Mouse (Mus musculus) macrophage (primary cell): ENCODE measurements around the gene Tlr7. TPM values are rescaled to one million over a fixed set of nuclear protein-coding genes. Genes with fewer than 3 reads are reported as not detected.
"Not testable (repeated sequence)": the region's sequence is repeated elsewhere in the genome, so short reads cannot be mapped to it uniquely, and the experiment has no call there.

Experiments used
- H3K27ac ChIP-seq: fragments of 350-480 bp; formaldehyde crosslinking; 2 replicates; pipeline ENCODE4 v1.9.0; 2021
- H3K36me3 ChIP-seq: fragments of 350-480 bp; formaldehyde crosslinking; 2 replicates; pipeline ENCODE4 v1.9.0; 2021; ENCODE audit errors: inconsistent target
- H3K4me3 ChIP-seq: fragments of 350-480 bp; formaldehyde crosslinking; 2 replicates; pipeline ENCODE4 v1.9.0; 2021; ENCODE audit errors: inconsistent target
- H3K79me2 ChIP-seq: fragments of 350-480 bp; formaldehyde crosslinking; 2 replicates; pipeline ENCODE4 v1.9.0; 2021; ENCODE audit errors: inconsistent target
- WGBS: methylation state at CpG from one replicate; pipeline ENCODE4 v1.1.7; 2026; ENCODE audit warnings: inconsistent platforms; ENCODE audit not compliant: missing documents; 5-methylcytosine and 5-hydroxymethylcytosine counted together
- polyA plus RNA-seq: library from polyadenylated mRNA; stranded (reverse); fragments of 250-400 nt; gene quantifications from 3 replicates; pipeline ENCODE4 v1.2.4, GENCODE M21; 2018; ENCODE audit warnings: inconsistent platforms

Gene Tlr7
- polyA plus RNA-seq, 1 experiment from 2014 or later = 167 TPM

DNA sequence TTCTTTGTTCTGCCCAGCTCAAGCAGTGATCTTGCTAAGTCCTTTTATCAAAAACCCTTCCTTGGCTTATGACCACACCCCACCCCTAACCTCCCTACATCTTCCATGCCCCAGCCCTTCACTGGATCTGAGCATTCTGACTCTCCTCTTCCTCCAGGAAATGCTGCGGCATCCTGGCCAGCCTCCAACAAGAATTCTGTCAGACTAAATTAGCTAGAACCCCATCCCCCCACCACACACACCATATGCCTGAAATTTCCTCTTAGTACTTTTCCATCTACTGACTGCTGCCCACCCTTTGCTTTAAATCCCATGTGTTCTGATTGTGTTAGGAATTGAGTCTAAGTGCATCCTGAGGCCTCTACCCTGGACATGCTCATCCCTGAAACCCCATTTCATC, 1.3 kb downstream of the Tlr7 start:
- Histone ChIP-seq H3K27ac (peak overlapping the region; percentile 96), H3K36me3 (no peaks in the 10 kb centered on the region), H3K4me3 (peak overlapping the region; percentile 38), H3K79me2 (peaks cover 58% of the 10 kb centered on the region)
- WGBS = 50% methylated on average over 1 of the region's 1 CpGs

DNA sequence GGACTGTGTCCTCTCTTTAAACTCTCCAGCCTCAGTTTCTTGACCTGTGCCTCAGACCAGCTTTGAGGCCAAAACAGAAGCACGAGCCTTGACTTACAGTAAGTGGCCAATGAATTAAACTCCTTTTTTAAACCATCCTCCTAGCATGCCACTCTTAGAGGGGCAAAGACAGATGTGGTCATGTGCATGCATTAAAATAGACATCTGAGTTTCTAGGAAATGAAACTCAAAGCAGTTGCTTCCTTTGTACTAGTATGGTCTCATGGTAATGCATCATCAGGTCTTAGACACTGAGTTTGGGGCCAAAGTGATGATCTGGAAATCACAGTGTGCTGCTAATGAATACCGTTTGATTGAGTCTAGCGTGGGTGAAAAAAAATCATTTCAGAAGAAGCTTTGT, 1.8 kb downstream of the Tlr7 start:
- peaks cover 63% of the 10 kb centered on the region for H3K79me2 ChIP-seq
- H3K4me3 ChIP-seq = peak overlapping the region; percentile 38
- peak overlapping the region; percentile 96 for H3K27ac ChIP-seq
- no peaks in the 10 kb centered on the region for H3K36me3 ChIP-seq
- 52% methylated on average over 3 of the region's 3 CpGs for WGBS

DNA sequence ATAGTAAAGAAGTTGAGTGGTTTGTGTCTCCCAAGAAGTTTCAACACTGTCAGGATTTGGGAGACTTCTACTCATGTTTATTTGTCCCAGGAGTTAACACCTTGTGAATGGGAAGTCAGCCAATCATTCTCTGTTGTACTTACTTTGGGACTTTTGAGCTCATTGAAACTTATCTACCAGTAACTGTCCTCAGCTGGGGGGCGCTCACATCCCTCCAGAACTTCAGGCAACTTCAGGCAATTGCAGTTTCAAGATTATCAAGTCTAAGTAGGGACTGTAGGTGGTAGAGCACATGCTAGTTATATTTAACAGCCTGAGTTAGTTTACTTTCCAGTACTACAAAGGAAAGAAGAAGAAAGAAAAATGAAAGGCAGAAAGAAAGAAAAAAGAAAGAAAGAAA, 6.6 kb downstream of the Tlr7 start:
- Histone ChIP-seq H3K79me2 (peaks cover 87% of the 10 kb centered on the region), H3K27ac (no peak overlapping the region), H3K36me3 (no peaks in the 10 kb centered on the region), H3K4me3 (no peak overlapping the region)
- WGBS = 60% methylated on average over 1 of the region's 1 CpGs

DNA sequence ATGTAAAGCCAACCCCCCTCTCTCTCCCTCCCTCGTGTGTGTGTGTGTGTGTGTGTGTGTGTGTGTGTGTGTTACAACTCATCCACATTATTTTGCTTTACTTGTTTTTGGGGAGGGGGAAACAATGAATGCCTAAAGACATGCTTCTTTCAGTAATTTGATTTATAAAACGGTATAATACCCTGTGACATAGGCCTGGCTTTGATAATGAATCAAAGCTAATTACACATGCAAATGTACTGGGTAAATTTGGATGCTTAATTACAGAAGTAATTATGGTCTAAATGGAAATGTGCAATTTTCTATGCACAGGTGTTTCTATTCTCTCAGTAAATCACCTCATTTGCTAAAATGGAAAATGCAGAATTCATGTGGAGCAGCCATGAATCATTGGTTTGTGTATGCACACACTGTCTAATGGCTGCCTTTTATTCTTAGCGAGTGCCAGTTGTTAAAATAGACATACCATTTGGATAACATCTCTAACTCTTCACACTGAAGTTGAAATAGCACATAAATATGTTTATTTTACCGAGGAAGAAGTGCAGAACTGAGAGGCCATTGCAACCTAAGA, 9.0 kb downstream of the Tlr7 start:
- H3K4me3 ChIP-seq = no peak overlapping the region
- 88% methylated on average over 3 of the region's 4 CpGs for WGBS
- peaks cover 92% of the 10 kb centered on the region for H3K79me2 ChIP-seq
- H3K36me3 ChIP-seq = no peaks in the 10 kb centered on the region
- peak overlapping the region; percentile 85 for H3K27ac ChIP-seq

DNA sequence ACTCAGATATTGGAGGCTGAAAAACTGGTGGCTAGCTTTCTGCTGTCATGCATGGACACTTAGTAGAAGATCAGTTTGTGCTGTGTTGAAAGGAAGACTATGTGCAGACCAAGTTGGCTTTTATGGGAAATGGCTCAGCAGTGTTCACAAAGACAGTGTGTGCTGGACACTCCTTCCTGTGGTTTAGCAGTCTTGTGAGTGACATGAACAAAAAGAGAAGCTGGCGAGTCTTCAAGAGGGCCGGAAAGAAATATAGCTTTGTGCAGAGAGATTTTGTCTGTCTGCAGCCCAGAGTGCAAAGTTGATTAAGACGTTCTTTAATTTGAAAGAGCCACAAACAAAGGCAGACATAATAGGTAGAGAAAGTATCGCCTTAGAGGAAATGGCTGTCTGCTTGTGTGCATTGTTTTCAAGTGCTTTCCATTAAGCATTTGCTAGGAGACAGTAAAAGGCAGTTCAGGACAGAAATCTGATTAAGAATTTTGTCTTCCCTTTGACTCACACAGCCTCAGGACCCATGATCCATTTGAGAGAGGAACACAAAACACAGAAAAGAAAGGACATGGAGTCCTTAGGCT, 11.4 kb downstream of the Tlr7 start:
- 31% methylated on average over 4 of the region's 4 CpGs for WGBS

DNA sequence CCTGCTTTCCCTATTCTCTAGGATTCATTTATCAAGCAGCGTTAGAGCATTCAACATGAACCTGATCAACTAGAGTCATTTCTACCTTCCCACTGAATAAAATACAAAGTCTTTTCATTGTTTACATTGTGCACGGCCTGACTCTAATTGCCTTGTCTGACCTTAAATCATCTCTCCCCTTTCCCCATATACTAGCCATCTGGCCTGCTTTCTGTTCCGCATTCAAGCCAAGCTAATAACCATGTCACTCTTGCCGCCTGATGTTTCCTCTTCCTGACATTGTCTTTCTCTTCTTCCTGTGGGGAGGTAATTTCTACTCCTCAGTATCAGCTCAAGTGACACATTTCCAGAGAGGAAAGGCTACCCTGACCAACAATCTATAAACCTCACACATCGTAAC, 14.6 kb downstream of the Tlr7 start:
- 31% methylated on average over 5 of the region's 5 CpGs for WGBS
- H3K36me3 ChIP-seq = no peaks in the 10 kb centered on the region
- peak overlapping the region; percentile 85 for H3K27ac ChIP-seq
- H3K79me2 ChIP-seq = peaks cover 90% of the 10 kb centered on the region
- no peak overlapping the region for H3K4me3 ChIP-seq

More for the DNA sequence above, 11.4 kb downstream of the Tlr7 start:
- Histone ChIP-seq H3K27ac (peak overlapping the region; percentile 85), H3K79me2 (peaks cover 90% of the 10 kb centered on the region), H3K4me3 (no peak overlapping the region), H3K36me3 (no peaks in the 10 kb centered on the region)

DNA sequence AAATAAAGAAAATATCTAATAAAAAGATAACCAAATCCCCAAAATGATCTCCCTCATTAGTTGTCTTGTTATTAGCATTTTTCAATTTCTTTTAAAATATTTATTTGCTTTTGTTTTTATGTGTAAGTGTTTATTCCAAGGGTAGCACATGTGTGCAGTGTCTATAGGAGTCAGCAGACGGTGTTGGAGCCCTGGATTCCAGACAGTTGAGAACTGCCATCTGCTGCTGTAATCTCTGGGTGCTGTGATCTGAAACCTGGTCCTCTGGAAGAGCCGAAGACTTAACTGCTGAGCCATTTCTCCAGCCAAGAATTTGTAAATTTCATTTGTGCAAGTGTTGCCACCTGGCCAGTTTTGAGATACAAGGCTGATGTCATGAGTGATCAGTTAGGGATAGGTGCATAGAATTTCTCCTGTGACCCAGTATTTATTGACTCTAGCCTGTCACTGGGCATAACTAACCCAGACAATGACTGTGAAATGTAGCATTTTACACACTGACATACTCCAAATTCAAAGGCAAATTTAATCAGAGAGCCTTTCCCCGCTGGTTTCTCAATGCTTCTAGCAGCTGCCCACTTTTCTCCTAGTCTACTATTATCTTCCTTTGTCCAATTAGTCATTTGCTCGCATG, 15.1 kb downstream of the Tlr7 start:
- Histone ChIP-seq H3K4me3 (no peak overlapping the region), H3K27ac (peak overlapping the region; percentile 85), H3K36me3 (no peaks in the 10 kb centered on the region), H3K79me2 (peaks cover 88% of the 10 kb centered on the region)
- 68% methylated on average over 4 of the region's 4 CpGs for WGBS

DNA sequence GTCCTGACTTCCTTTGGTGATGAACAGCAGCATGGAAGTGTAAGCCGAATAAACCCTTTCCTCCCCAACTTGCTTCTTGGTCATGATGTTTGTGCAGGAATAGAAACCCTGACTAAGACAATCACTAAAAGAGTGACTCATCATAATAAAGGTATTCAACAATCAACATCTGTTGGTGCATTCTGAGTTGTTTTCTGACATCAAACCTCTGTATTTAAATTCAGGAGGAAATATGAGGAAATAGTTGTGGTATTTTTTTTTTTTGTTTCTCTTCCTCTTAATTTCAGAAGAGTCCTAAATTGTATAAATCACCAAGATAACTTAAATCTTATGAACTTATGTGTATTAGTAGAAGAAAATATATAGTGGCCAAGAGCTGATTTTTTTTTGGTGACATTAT, 28.3 kb downstream of the Tlr7 start:
- not testable (repeated sequence) for H3K4me3 ChIP-seq, H3K36me3 ChIP-seq, H3K27ac ChIP-seq, H3K79me2 ChIP-seq
- no CpG with 5 or more reads among the region's 1 CpGs for WGBS

DNA sequence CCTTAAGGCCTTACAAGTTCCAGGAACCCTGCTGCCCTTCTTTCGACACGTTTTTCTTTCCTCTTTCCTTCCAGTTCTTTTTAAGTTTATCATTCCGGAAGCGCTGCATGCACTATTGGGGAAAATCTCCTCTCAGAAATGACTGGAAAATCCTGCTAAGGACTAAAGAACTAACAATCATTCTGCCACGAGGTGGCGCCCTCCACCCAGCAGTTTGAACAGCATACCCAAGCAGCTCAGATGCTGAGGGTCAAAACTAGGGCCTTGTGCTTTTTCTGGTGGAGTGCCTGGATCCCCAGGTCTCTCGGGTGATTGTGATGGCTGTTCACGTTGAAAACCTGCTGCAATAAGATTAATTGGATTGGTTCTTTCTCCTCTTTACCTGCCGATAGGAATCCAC, 53.4 kb downstream of the Tlr7 start:
- peak overlapping the region; percentile 54 for H3K27ac ChIP-seq
- peak overlapping the region; percentile 18; the same call in 1 of the 2 replicates for H3K4me3 ChIP-seq
- 24% methylated on average over 6 of the region's 9 CpGs for WGBS

DNA sequence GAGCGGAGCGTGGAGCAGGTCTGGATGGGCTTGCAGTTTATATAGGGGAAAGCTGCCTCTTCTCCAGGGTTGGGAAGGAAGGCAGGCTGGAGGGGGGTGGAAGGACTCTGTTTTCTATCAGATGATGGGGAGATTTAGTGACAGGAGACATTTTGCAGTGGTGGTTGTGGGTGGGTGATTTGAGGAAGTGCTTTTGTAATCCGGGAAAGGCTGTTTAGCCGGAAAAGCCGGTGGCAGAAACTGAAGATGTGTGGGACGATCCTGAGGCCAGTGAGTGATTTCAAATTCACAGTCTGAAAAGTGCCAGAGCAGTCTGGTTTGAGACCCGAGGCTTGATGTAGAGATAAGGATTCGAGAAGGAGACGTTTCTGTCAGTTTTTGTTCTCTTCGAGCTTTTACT, 53.8 kb downstream of the Tlr7 start:
- WGBS = 34% methylated on average over 8 of the region's 10 CpGs
- peak overlapping the region; percentile 54 for H3K27ac ChIP-seq
- peak overlapping the region; percentile 18; the same call in 1 of the 2 replicates for H3K4me3 ChIP-seq
- no peaks in the 10 kb centered on the region for H3K36me3 ChIP-seq
- no peaks in the 10 kb centered on the region for H3K79me2 ChIP-seq

More for the DNA sequence above, 53.4 kb downstream of the Tlr7 start:
- Histone ChIP-seq H3K79me2 (no peaks in the 10 kb centered on the region), H3K36me3 (no peaks in the 10 kb centered on the region)

DNA sequence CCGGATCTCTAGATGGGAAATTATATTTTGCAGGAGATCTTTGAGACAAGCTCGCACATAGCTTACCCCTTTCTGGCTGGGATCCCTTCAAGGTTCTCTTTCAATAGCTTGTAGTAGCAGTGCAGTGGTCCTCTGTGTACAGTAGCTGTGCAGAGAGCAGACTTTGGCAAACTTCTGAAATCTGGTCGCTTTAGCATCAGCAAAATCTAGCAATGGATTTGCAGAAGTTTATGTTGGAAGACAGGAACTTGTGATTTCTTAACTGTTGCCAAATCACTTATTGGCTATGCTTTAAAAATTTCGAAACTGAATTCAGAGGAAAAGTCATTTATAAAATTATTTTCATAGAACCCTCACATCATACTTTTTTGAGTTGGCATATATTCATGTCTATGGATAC, 66.3 kb downstream of the Tlr7 start, which contains the start of gene Tlr8:
Tlr8 (minus strand) TSS at position 244 of the 400 bp plus-strand sequence.
- H3K4me3 ChIP-seq = peak within 1 kb of the TSS; percentile 50
- H3K27ac ChIP-seq = peak within 1 kb of the TSS; percentile 86
- peaks cover 49% of the 10 kb centered on the region for H3K79me2 ChIP-seq
- 41% methylated on average over 4 of the region's 4 CpGs for WGBS
- no peaks in the 10 kb centered on the region for H3K36me3 ChIP-seq

DNA sequence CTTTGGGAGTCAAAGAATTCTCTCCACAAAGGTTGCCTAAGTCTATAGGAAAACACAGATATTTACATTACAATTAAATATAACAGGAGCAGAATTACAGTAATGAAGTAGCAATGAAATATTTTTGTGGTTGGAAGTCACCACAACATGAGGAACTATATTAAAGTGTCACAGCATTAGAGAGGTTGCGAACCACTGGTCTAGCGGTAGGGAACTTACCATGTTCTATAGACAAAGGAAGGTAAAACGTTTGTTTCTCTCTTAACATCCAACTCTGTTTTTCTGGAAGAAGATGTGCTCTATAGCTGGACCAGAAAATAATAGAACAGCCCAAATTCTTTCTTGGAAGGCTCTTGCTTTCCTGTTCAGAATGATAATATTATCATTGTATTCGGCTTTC, 66.8 kb downstream of the Tlr7 start:
- 39% methylated on average over 4 of the region's 4 CpGs for WGBS
- peak overlapping the region; percentile 50 for H3K4me3 ChIP-seq
- H3K36me3 ChIP-seq = no peaks in the 10 kb centered on the region
- peaks cover 55% of the 10 kb centered on the region for H3K79me2 ChIP-seq
- peak overlapping the region; percentile 86 for H3K27ac ChIP-seq
